Mouse (Mus musculus) ES-Bruce4 (cell line): ENCODE measurements around the gene Tbc1d9.

Source experiments
- CTCF ChIP-seq: IDR thresholded peaks from one replicate; pipeline ENCODE4 v1.8.1; 2011; ENCODE audit warnings: low read depth, low read length
- EP300 ChIP-seq: IDR thresholded peaks from 2 replicates; pipeline ENCODE4 v1.6.1; 2011; ENCODE audit warnings: low read depth, low read length; ENCODE audit not compliant: insufficient read depth
- POLR2A ChIP-seq: IDR thresholded peaks from one replicate; pipeline ENCODE4 v1.8.1; 2011; ENCODE audit warnings: low read length; ENCODE audit not compliant: insufficient read depth

DNA sequence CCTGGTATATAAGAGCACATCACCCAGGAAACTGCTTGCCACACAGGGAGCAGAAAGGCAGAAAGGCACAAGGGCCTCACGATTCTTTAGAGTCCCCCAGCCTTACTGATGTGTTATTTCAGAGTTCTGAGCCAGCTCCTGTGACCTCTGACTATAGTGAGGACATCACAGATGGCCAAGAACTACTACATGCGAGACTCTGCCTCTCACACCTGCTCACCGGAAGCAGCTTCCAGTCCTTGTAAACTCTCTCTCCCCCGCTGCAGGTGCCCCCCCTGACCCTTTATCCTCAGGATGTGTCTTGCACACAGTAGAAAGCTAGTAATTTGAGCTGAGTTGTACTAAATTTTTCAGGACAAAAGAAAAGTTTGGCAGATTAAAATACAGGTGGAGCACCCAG is 44.4 kb downstream of the Tbc1d9 start:
- TF ChIP-seq CTCF (no peak), EP300 (no peak), POLR2A (no peak)
